Mouse (Mus musculus) kidney, adult 2 months (tissue): ENCODE measurements around the gene Strc. TPM values are rescaled to one million over a fixed set of nuclear protein-coding genes. Genes with fewer than 3 reads are reported as not detected.

Experiments
- DNase-seq: peaks from one replicate; pipeline ENCODE4 v3.0.0; 2021
- H3K27ac ChIP-seq: fragments of 200-500 bp; 2 replicates; pipeline ENCODE4 v1.5.1; 2012; ENCODE audit warnings: low read depth, low read length, control low read depth, inconsistent platforms; ENCODE audit not compliant: insufficient read depth
- H3K27me3 ChIP-seq: fragments of 200-500 bp; replicated peaks from 2 replicates; pipeline ENCODE4 v1.6.1; 2012; ENCODE audit warnings: mild to moderate bottlenecking, moderate library complexity, low read length, inconsistent platforms; ENCODE audit not compliant: control insufficient read depth, insufficient read depth
- H3K36me3 ChIP-seq: fragments of 200-500 bp; 2 replicates; pipeline ENCODE4 v1.6.1; 2012; ENCODE audit warnings: mild to moderate bottlenecking, moderate library complexity, low read length, inconsistent platforms; ENCODE audit not compliant: control insufficient read depth, insufficient read depth
- H3K4me1 ChIP-seq: fragments of 200-500 bp; 2 replicates; pipeline ENCODE4 v1.6.1; 2011; ENCODE audit warnings: low read length; ENCODE audit not compliant: control insufficient read depth, insufficient read depth
- H3K4me3 ChIP-seq: fragments of 200-500 bp; 2 replicates; pipeline ENCODE4 v1.5.1; 2011; ENCODE audit warnings: mild to moderate bottlenecking, low read depth, low read length, control low read depth; ENCODE audit not compliant: insufficient read depth
- CTCF ChIP-seq: fragments of 200-500 bp; conservative IDR thresholded peaks from 2 replicates; pipeline ENCODE4 v1.5.1; 2011; ENCODE audit warnings: low read depth, mild to moderate bottlenecking, control low read depth, low read length, moderate library complexity, mixed read lengths; ENCODE audit not compliant: insufficient read depth, insufficient read length
- POLR2A ChIP-seq: fragments of 200-500 bp; IDR thresholded peaks from one replicate; pipeline ENCODE4 v1.6.1; 2011; ENCODE audit warnings: low read depth, low read length, control low read depth
- WGBS: fragments of 180-500 bp; shearing (Covaris S2); methylation state at CpG from one replicate; pipeline ENCODE4 v1.1.7; 2018; 5-methylcytosine and 5-hydroxymethylcytosine counted together
- polyA plus RNA-seq: library from polyadenylated mRNA; depleted of rRNA; stranded (reverse); fragments of >200 nt; gene quantifications from 2 replicates; pipeline ENCODE4 v1.2.3, GENCODE M21; 2012; rRNA removed

Strc gene
- polyA plus RNA-seq, 1 experiment = not detected

- Histone ChIP-seq H3K4me1 (no peaks in the 10 kb centered on the region), H3K27ac (no peak overlapping the region), H3K4me3 (no peak overlapping the region), H3K27me3 (no peaks in the 10 kb centered on the region), H3K36me3 (peaks cover 1% of the 10 kb centered on the region; the same call in 1 of the 2 replicates)
- TF ChIP-seq POLR2A (no peak), CTCF (no peak)
- DNase-seq = no peak
- 84% methylated on average over 8 of the region's 8 CpGs for WGBS
These were observed 70.7 kb downstream of the Strc start for GRCm38 (mm10) chr2:121316278-121316677.

Other genes starting within 250 kb of the Strc start
- 5.6 and 8.0 TPM in 2 replicates for gene Adal, start 246.7 kb downstream of the Strc start, polyA plus RNA-seq
- 9.8 and 11.6 TPM in 2 replicates for gene Lcmt2, start 246.5 kb downstream of the Strc start, polyA plus RNA-seq
- gene Tubgcp4, start 216.5 kb downstream of the Strc start, polyA plus RNA-seq = 25.8 and 29.7 TPM in 2 replicates
- gene Zscan29, start 216.0 kb downstream of the Strc start, polyA plus RNA-seq = 4.8 and 5.8 TPM in 2 replicates
- gene Trp53bp1, start 115.8 kb downstream of the Strc start, polyA plus RNA-seq = 16.3 and 18.5 TPM in 2 replicates
- 1.1 and 1.3 TPM in 2 replicates for gene Map1a, start 97.6 kb downstream of the Strc start, polyA plus RNA-seq
- 41.5 and 56.7 TPM in 2 replicates for gene Ppip5k1, start 31.8 kb downstream of the Strc start, polyA plus RNA-seq
- gene Ckmt1, start 29.5 kb downstream of the Strc start, polyA plus RNA-seq = 107 and 124 TPM in 2 replicates
- 239 and 531 TPM in 2 replicates for gene Pdia3, start 26.6 kb upstream of the Strc start, polyA plus RNA-seq
- gene Catsper2, start 26.6 kb upstream of the Strc start, polyA plus RNA-seq = 1.0 and 1.7 TPM in 2 replicates
- gene Ell3, start 57.1 kb upstream of the Strc start, polyA plus RNA-seq = 17.2 and 17.8 TPM in 2 replicates
- 392 and 400 TPM in 2 replicates for gene Serf2, start 62.0 kb upstream of the Strc start, polyA plus RNA-seq
- gene Hypk, start 66.1 kb upstream of the Strc start, polyA plus RNA-seq = 6.4 and 6.5 TPM in 2 replicates
- 0.44 and 0.54 TPM in 2 replicates for gene Serinc4, start 69.6 kb upstream of the Strc start, polyA plus RNA-seq
- 3.3 and 4.9 TPM in 2 replicates for gene Mfap1b, start 86.9 kb upstream of the Strc start, polyA plus RNA-seq
- 3.3 and 5.6 TPM in 2 replicates for gene Mfap1a, start 119.5 kb upstream of the Strc start, polyA plus RNA-seq
- 2.0 TPM in 2 replicates for gene Wdr76, start 119.6 kb upstream of the Strc start, polyA plus RNA-seq